Mouse (Mus musculus): Measurements from ENCODE around the gene Ybx2. TPM values are rescaled to one million over a fixed set of nuclear protein-coding genes. Genes with fewer than 3 reads are reported as not detected.
A peak's percentile ranks its signal among the peaks of the same experiment; 100 is the strongest.
"Not testable (repeated sequence)": the region's sequence is repeated elsewhere in the genome, so short reads cannot be mapped to it uniquely, and the experiment has no call there.

Ybx2 gene
- polyA plus RNA-seq, 1 experiment from 2014 or later = 5.8 TPM

- Histone ChIP-seq H3K4me1 (peaks cover 5% of the 10 kb centered on the region), H3K27ac (replicated peaks) (no peak overlapping the region), H3K36me3 (no peaks in the 10 kb centered on the region), H3K9ac (replicated peaks) (no peak overlapping the region), H3K27me3 (no peaks in the 10 kb centered on the region), H3K4me3 (no peak overlapping the region), H3K4me2 (replicated peaks) (no peak overlapping the region), H3K9me3 (no peaks in the 10 kb centered on the region)
- ATAC-seq (replicated peaks) = no peak
- WGBS = 82% methylated on average over 4 of the region's 4 CpGs
Measured at GRCm38 (mm10) chr11:69929712-69930111, 5.9 kb upstream of the Ybx2 start.

- H3K36me3 ChIP-seq = not testable (repeated sequence)
Measured at GRCm38 (mm10) chr11:69930176-69930575, 5.4 kb upstream of the Ybx2 start.

DNA sequence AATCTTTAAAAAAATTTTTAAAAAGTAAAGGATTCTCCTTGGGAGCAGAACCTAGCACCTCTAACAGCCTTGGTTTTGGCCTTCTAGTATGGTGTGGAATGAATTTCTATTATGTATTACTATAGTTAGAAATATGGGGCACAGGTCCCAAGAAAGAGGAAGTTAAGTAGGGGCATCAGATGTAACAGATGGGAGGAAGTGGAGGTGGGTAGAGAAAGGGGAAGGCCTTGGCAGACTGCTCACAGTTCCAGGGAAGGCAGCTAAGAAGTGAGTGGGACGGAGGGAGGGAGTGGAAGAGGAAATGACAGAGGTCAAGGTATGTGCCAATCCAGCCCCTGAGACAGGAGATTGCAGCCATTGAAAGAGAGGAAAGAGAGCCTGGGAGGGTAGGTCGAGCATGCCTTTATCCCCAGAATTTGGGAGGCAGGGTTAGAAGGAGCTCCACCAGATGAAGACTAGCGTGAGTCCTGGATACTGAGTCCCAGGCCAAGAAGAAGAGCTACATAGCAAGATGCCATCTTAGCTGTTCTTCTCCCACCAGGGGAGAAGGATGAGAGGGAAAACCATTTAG, 4.5 kb upstream of the Ybx2 start:
- no peak overlapping the region for H3K27ac ChIP-seq (replicated peaks)
- no peaks in the 10 kb centered on the region for H3K27me3 ChIP-seq
- H3K36me3 ChIP-seq = no peaks in the 10 kb centered on the region
- H3K9me3 ChIP-seq = no peaks in the 10 kb centered on the region
- no peak overlapping the region for H3K4me3 ChIP-seq
- H3K4me1 ChIP-seq = peaks cover 16% of the 10 kb centered on the region
- no peak for ATAC-seq (replicated peaks)
- 83% methylated on average over 3 of the region's 3 CpGs for whole genome bisulfite sequencing
- H3K4me2 ChIP-seq (replicated peaks) = no peak overlapping the region
- no peak overlapping the region for H3K9ac ChIP-seq (replicated peaks)

More at GRCm38 (mm10) chr11:69930176-69930575, 5.4 kb upstream of the Ybx2 start:
- not testable (repeated sequence) for H3K27ac ChIP-seq (replicated peaks); H3K9me3 ChIP-seq; H3K4me3 ChIP-seq; H3K9ac ChIP-seq (replicated peaks); H3K4me2 ChIP-seq (replicated peaks); ATAC-seq (replicated peaks); H3K27me3 ChIP-seq
- 89% methylated on average over 8 of the region's 8 CpGs for WGBS
- peaks cover 10% of the 10 kb centered on the region for H3K4me1 ChIP-seq

GRCm38 (mm10) chr11:69931769-69932168, 3.8 kb upstream of the Ybx2 start:
- Histone ChIP-seq H3K9ac (replicated peaks) (no peak overlapping the region), H3K36me3 (no peaks in the 10 kb centered on the region), H3K4me2 (replicated peaks) (no peak overlapping the region), H3K4me3 (no peak overlapping the region), H3K4me1 (peaks cover 24% of the 10 kb centered on the region), H3K27ac (replicated peaks) (no peak overlapping the region), H3K9me3 (no peaks in the 10 kb centered on the region), H3K27me3 (peaks cover 1% of the 10 kb centered on the region; the same call in 1 of the 2 replicates)
- WGBS = 73% methylated on average over 8 of the region's 8 CpGs
- no peak for ATAC-seq (replicated peaks)

GRCm38 (mm10) chr11:69932254-69932653, 3.3 kb upstream of the Ybx2 start:
- peaks cover 27% of the 10 kb centered on the region for H3K4me1 ChIP-seq
- H3K9me3 ChIP-seq = no peaks in the 10 kb centered on the region
- no peak overlapping the region for H3K9ac ChIP-seq (replicated peaks)
- H3K27me3 ChIP-seq = peaks cover 6% of the 10 kb centered on the region; the same call in 1 of the 2 replicates
- H3K4me2 ChIP-seq (replicated peaks) = no peak overlapping the region
- no peak for ATAC-seq (replicated peaks)
- 40% methylated on average over 3 of the region's 3 CpGs for WGBS
- H3K4me3 ChIP-seq = no peak overlapping the region
- H3K36me3 ChIP-seq = no peaks in the 10 kb centered on the region
- H3K27ac ChIP-seq (replicated peaks) = no peak overlapping the region

DNA sequence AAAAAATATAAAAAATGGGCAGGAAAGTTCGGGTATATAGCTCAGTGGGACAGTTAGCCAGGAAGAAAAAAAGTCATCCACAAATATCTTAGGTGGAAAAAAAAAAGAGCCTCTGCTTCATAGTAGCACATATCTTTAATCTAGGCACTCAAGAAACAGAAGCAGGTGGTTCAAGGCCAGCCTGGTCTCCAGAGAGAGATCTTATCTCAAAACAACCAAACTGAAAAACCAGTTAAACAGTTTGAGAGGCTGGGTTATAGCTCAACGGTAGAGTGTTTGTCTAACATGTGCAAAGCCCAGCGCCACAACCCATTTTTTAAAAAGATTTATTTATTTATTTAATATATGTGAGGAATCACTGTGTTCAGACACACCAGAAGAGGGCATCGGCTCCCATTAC, 2.5 kb upstream of the Ybx2 start:
- 75% methylated on average over 4 of the region's 4 CpGs for WGBS
- peaks cover 10% of the 10 kb centered on the region; the same call in 1 of the 2 replicates for H3K27me3 ChIP-seq
- no peaks in the 10 kb centered on the region for H3K9me3 ChIP-seq
- ATAC-seq (replicated peaks) = no peak
- no peak overlapping the region for H3K9ac ChIP-seq (replicated peaks)
- H3K4me2 ChIP-seq (replicated peaks) = no peak overlapping the region
- H3K4me3 ChIP-seq = no peak overlapping the region
- no peak overlapping the region for H3K27ac ChIP-seq (replicated peaks)
- H3K36me3 ChIP-seq = no peaks in the 10 kb centered on the region
- peaks cover 27% of the 10 kb centered on the region for H3K4me1 ChIP-seq

- no peak overlapping the region for H3K9ac ChIP-seq (replicated peaks)
- H3K4me1 ChIP-seq = peaks cover 27% of the 10 kb centered on the region
- peak; percentile 51 for ATAC-seq (replicated peaks)
- under 1% methylated on average over 18 of the region's 18 CpGs for WGBS
- no peaks in the 10 kb centered on the region for H3K36me3 ChIP-seq
- H3K9me3 ChIP-seq = no peaks in the 10 kb centered on the region
- H3K4me2 ChIP-seq (replicated peaks) = peak overlapping the region; percentile 99
- peak overlapping the region; percentile 54 for H3K4me3 ChIP-seq
- H3K27ac ChIP-seq (replicated peaks) = no peak overlapping the region
- H3K27me3 ChIP-seq = peaks cover 10% of the 10 kb centered on the region; the same call in 1 of the 2 replicates
Measured at GRCm38 (mm10) chr11:69934169-69934568, 1.4 kb upstream of the Ybx2 start.

DNA sequence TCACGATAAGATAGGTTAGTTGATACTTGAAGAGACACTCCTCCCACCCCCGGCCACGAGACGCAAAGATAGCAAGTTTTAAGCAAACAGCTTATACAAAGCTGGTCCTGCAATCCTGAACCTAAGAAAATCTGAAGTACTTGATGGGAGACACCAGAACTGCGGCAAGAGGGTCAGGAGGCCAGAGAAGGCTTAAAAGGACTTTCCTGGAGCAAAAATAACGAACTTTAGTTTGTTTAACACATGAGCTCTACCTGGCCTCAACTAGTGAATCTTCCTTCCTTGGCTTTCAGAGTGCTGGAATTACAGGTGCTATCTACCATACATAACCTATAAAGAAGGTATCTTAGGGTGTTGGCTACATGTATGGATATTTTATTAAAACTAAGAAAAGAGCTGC, 915 bp upstream of the Ybx2 start:
- Histone ChIP-seq H3K4me3 (peak overlapping the region; percentile 54), H3K9me3 (no peaks in the 10 kb centered on the region), H3K4me1 (peaks cover 27% of the 10 kb centered on the region), H3K27ac (replicated peaks) (no peak overlapping the region), H3K36me3 (no peaks in the 10 kb centered on the region), H3K4me2 (replicated peaks) (peak overlapping the region; percentile 99), H3K9ac (replicated peaks) (no peak overlapping the region), H3K27me3 (peaks cover 10% of the 10 kb centered on the region; the same call in 1 of the 2 replicates)
- 17% methylated on average over 6 of the region's 6 CpGs for WGBS
- no peak for ATAC-seq (replicated peaks)

DNA sequence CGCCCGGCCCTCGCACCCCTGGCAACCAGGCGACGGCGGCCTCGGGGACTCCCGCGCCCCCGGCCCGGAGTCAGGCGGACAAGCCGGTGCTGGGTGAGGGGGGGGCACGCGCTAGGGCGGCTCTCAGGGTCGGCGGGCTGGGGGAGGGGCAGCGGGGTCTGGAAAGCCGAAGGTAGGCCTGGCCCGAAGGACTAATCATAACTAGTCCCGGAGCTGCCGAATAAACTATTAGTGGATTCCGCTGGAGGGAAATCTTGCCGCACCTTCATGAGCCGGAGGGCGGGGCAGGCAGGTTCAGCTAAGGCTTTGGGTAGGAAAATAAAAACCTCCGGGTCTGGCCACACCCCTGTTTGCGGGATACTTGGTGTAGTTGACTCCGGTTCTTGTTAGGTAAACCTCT, 560 bp downstream of the Ybx2 start:
- peak; percentile 39 for ATAC-seq (replicated peaks)
- H3K36me3 ChIP-seq = no peaks in the 10 kb centered on the region

GRCm38 (mm10) chr11:69936714-69937347, 1.2 kb downstream of the Ybx2 start:
- Histone ChIP-seq H3K36me3 (no peaks in the 10 kb centered on the region), H3K4me2 (replicated peaks) (peak overlapping the region; percentile 99), H3K9me3 (no peaks in the 10 kb centered on the region), H3K4me3 (peak overlapping the region; percentile 54; the same call in 1 of the 2 replicates), H3K27ac (replicated peaks) (no peak overlapping the region), H3K4me1 (peaks cover 27% of the 10 kb centered on the region), H3K27me3 (peaks cover 10% of the 10 kb centered on the region; the same call in 1 of the 2 replicates), H3K9ac (replicated peaks) (no peak overlapping the region)
- WGBS = 36% methylated on average over 9 of the region's 9 CpGs
- ATAC-seq (replicated peaks) = no peak

More for the DNA sequence above, 560 bp downstream of the Ybx2 start:
- no peaks in the 10 kb centered on the region for H3K9me3 ChIP-seq
- peaks cover 10% of the 10 kb centered on the region; the same call in 1 of the 2 replicates for H3K27me3 ChIP-seq
- H3K4me3 ChIP-seq = peak overlapping the region; percentile 54
- H3K4me1 ChIP-seq = peaks cover 27% of the 10 kb centered on the region
- H3K4me2 ChIP-seq (replicated peaks) = peak overlapping the region; percentile 99
- WGBS = 2% methylated on average over 30 of the region's 30 CpGs
- H3K27ac ChIP-seq (replicated peaks) = no peak overlapping the region
- H3K9ac ChIP-seq (replicated peaks) = peak overlapping the region; percentile 52

GRCm38 (mm10) chr11:69937385-69937784, 1.8 kb downstream of the Ybx2 start:
- peaks cover 27% of the 10 kb centered on the region for H3K4me1 ChIP-seq
- H3K4me2 ChIP-seq (replicated peaks) = no peak overlapping the region
- no peak overlapping the region for H3K27ac ChIP-seq (replicated peaks)
- WGBS = 36% methylated on average over 4 of the region's 4 CpGs
- H3K27me3 ChIP-seq = peaks cover 10% of the 10 kb centered on the region; the same call in 1 of the 2 replicates
- ATAC-seq (replicated peaks) = no peak
- H3K9ac ChIP-seq (replicated peaks) = no peak overlapping the region
- H3K4me3 ChIP-seq = no peak overlapping the region
- no peaks in the 10 kb centered on the region for H3K9me3 ChIP-seq
- H3K36me3 ChIP-seq = no peaks in the 10 kb centered on the region

GRCm38 (mm10) chr11:69937834-69938233, 2.2 kb downstream of the Ybx2 start:
- Histone ChIP-seq H3K9me3 (no peaks in the 10 kb centered on the region), H3K36me3 (no peaks in the 10 kb centered on the region), H3K4me2 (replicated peaks) (no peak overlapping the region), H3K4me3 (no peak overlapping the region), H3K27me3 (peaks cover 10% of the 10 kb centered on the region; the same call in 1 of the 2 replicates), H3K9ac (replicated peaks) (no peak overlapping the region), H3K27ac (replicated peaks) (no peak overlapping the region), H3K4me1 (peaks cover 27% of the 10 kb centered on the region)
- ATAC-seq (replicated peaks) = no peak
- WGBS = 69% methylated on average over 5 of the region's 5 CpGs

All from forebrain, embryonic 15.5 days (tissue).